Mouse (Mus musculus) kidney, postnatal 0 days (tissue): ENCODE results near the gene Cln3. TPM values are rescaled to one million over a fixed set of nuclear protein-coding genes. Genes with fewer than 3 reads are reported as not detected.

Experiments used
- ATAC-seq: fragments of 200-750 bp; cut with Nextera tagmentation; replicated peaks from 2 replicates; pipeline ENCODE4 v1.8.0; 2017; ENCODE audit warnings: low read depth, moderate number of reproducible peaks, moderate TSS enrichment, moderate library complexity; ENCODE audit not compliant: low FRiP score
- DNase-seq: peaks from one replicate; pipeline ENCODE4 v3.0.0-alpha.2; 2016; ENCODE audit warnings: low spot score
- H3K27ac ChIP-seq: fragments of 300-500 bp; sonication (generic); 2 replicates; pipeline ENCODE4 v1.5.1; 2014; ENCODE audit warnings: mild to moderate bottlenecking
- H3K27me3 ChIP-seq: fragments of 300-500 bp; sonication (generic); 2 replicates; pipeline ENCODE4 v1.6.1; 2014; ENCODE audit warnings: low read length, mixed read lengths; ENCODE audit not compliant: insufficient read depth
- H3K36me3 ChIP-seq: fragments of 300-500 bp; sonication (generic); 2 replicates; pipeline ENCODE4 v1.6.1; 2014; ENCODE audit warnings: low read length, mixed read lengths; ENCODE audit not compliant: insufficient read depth
- H3K4me1 ChIP-seq: fragments of 300-500 bp; sonication (generic); replicated peaks from 2 replicates; pipeline ENCODE4 v1.6.1; 2014; ENCODE audit warnings: antibody characterized with exemption, low read length, mixed read lengths; ENCODE audit not compliant: insufficient read depth
- H3K4me2 ChIP-seq: fragments of 300-500 bp; sonication (generic); 2 replicates; pipeline ENCODE4 v1.6.1; 2014; ENCODE audit warnings: mild to moderate bottlenecking, low read length, moderate library complexity, mixed read lengths
- H3K4me3 ChIP-seq: fragments of 300-500 bp; sonication (generic); replicated peaks from 2 replicates; pipeline ENCODE4 v1.5.1; 2014; ENCODE audit warnings: low read depth, low read length
- H3K9ac ChIP-seq: fragments of 300-500 bp; sonication (generic); 2 replicates; pipeline ENCODE4 v1.6.1; 2014; ENCODE audit warnings: low read depth, low read length
- H3K9me3 ChIP-seq: fragments of 300-500 bp; sonication (generic); replicated peaks from 2 replicates; pipeline ENCODE4 v1.6.1; 2016; ENCODE audit warnings: low read length, inconsistent platforms, mixed read lengths
- CTCF ChIP-seq: IDR thresholded peaks from 2 replicates; pipeline ENCODE4 v1.5.1; 2016; ENCODE audit warnings: antibody characterized with exemption, low read depth, mild to moderate bottlenecking, moderate library complexity
- WGBS: fragments of 180-500 bp; shearing (Covaris S2); extraction: QIAGEN DNeasy Blood & Tissue Kit; methylation state at CpG from one replicate; pipeline ENCODE4 v1.1.7; 2014; 5-methylcytosine and 5-hydroxymethylcytosine counted together
- microRNA-seq: library from miRNA; unstranded; fragments of <30 nt; microRNA quantifications from one replicate; pipeline ENCODE4, GENCODE M21; 2016
- polyA plus RNA-seq: library from polyadenylated mRNA; unstranded; fragments of >200 nt; fragmentation: Nextera tagmentation; extraction: Ambion mirVana; gene quantifications from 2 replicates; pipeline ENCODE4 v1.2.1, GENCODE M21; 2015

The Cln3 gene
- polyA plus RNA-seq, 1 experiment from 2014 or later = 34.4 TPM

- no peak overlapping the region for H3K4me3 ChIP-seq
- H3K27ac ChIP-seq = no peak overlapping the region
- ATAC-seq (0 out of 2 replicates have a peak, but pooled peaks have one; percentile 29), DNase-seq (peak; percentile 89)
- H3K4me1 ChIP-seq = no peaks in the 10 kb centered on the region
- H3K4me2 ChIP-seq = no peak overlapping the region
- peak; percentile 93 for TF ChIP-seq CTCF
- H3K36me3 ChIP-seq = no peaks in the 10 kb centered on the region
- H3K9ac ChIP-seq = no peak overlapping the region
- WGBS = 12% methylated on average over 1 of the region's 1 CpGs
- H3K9me3 ChIP-seq = no peaks in the 10 kb centered on the region
- H3K27me3 ChIP-seq = no peaks in the 10 kb centered on the region
Observed at GRCm38 (mm10) chr7:126528166-126528577, 57.4 kb downstream of the Cln3 start.

- H3K4me3 ChIP-seq = no peak overlapping the region
- ATAC-seq = no peak
- no peak overlapping the region for H3K9ac ChIP-seq
- H3K4me2 ChIP-seq = no peak overlapping the region
- no peaks in the 10 kb centered on the region for H3K9me3 ChIP-seq
- no peak overlapping the region for H3K27ac ChIP-seq
- TF ChIP-seq CTCF = no peak
- WGBS = 72% methylated on average over 3 of the region's 3 CpGs
- no peaks in the 10 kb centered on the region for H3K36me3 ChIP-seq
- H3K4me1 ChIP-seq = no peaks in the 10 kb centered on the region
- no peaks in the 10 kb centered on the region for H3K27me3 ChIP-seq
- no peak for DNase-seq
Observed at GRCm38 (mm10) chr7:126523316-126523715, 62.3 kb downstream of the Cln3 start.

Small RNAs within 50 kb of the gene (microRNA-seq; reads per million reads assigned to microRNA genes)
- 1.2 reads per million for gene Mir7059

Other genes starting within 250 kb of the Cln3 start
- gene Lat, start 216.2 kb downstream of the Cln3 start, polyA plus RNA-seq = 0.93 and 1.1 TPM in 2 replicates
- 57.6 and 62.8 TPM in 2 replicates for gene Spns1, start 208.4 kb downstream of the Cln3 start, polyA plus RNA-seq
- gene Nfatc2ip, start 189.1 kb downstream of the Cln3 start, polyA plus RNA-seq = 2.0 and 2.5 TPM in 2 replicates
- gene Cd19, start 170.9 kb downstream of the Cln3 start, polyA plus RNA-seq = 0.10 and 0.16 TPM in 2 replicates
- 29.7 and 31.7 TPM in 2 replicates for gene Rabep2, start 157.1 kb downstream of the Cln3 start, polyA plus RNA-seq
- 0.45 and 0.71 TPM in 2 replicates for gene Atp2a1, start 122.7 kb downstream of the Cln3 start, polyA plus RNA-seq
- gene Sh2b1, start 110.4 kb downstream of the Cln3 start, polyA plus RNA-seq = 44.1 and 44.8 TPM in 2 replicates
- gene Tufm, start 98.5 kb downstream of the Cln3 start, polyA plus RNA-seq = 117 and 134 TPM in 2 replicates
- 30.2 and 30.3 TPM in 2 replicates for gene Atxn2l, start 82.4 kb downstream of the Cln3 start, polyA plus RNA-seq
- 213 and 217 TPM in 2 replicates for gene Eif3c, start 19.4 kb downstream of the Cln3 start, polyA plus RNA-seq
- 1.2 and 1.3 TPM in 2 replicates for gene Apobr, start 875 bp downstream of the Cln3 start, polyA plus RNA-seq
- not detected in 2 replicates for gene Il27, start 9.1 kb upstream of the Cln3 start, polyA plus RNA-seq
- gene Nupr1, start 45.0 kb upstream of the Cln3 start, polyA plus RNA-seq = 24.5 and 24.8 TPM in 2 replicates
- gene Sgf29, start 63.5 kb upstream of the Cln3 start, polyA plus RNA-seq = 37.8 and 38.6 TPM in 2 replicates
- 13.4 and 17.3 TPM in 2 replicates for gene Sult1a1, start 90.6 kb upstream of the Cln3 start, polyA plus RNA-seq
- gene Bola2, start 109.6 kb upstream of the Cln3 start, polyA plus RNA-seq = 140 and 145 TPM in 2 replicates
- gene Slx1b, start 110.0 kb upstream of the Cln3 start, polyA plus RNA-seq = 7.1 and 9.0 TPM in 2 replicates
- 13.1 and 14.6 TPM in 2 replicates for gene Coro1a, start 122.0 kb upstream of the Cln3 start, polyA plus RNA-seq
- gene Mapk3, start 173.8 kb upstream of the Cln3 start, polyA plus RNA-seq = 63.0 and 66.1 TPM in 2 replicates
- 3.7 and 6.4 TPM in 2 replicates for gene Gdpd3, start 180.5 kb upstream of the Cln3 start, polyA plus RNA-seq
- 158 and 188 TPM in 2 replicates for gene Ypel3, start 191.1 kb upstream of the Cln3 start, polyA plus RNA-seq
- gene Tbx6, start 195.7 kb upstream of the Cln3 start, polyA plus RNA-seq = 0.21 and 0.26 TPM in 2 replicates
- 189 and 192 TPM in 2 replicates for gene Ppp4c, start 206.7 kb upstream of the Cln3 start, polyA plus RNA-seq
- gene Fam57b, start 211.9 kb upstream of the Cln3 start, polyA plus RNA-seq = 0.11 and 0.14 TPM in 2 replicates
- 0.37 TPM in 1 of 2 replicates, not detected in the other for gene 4930451I11Rik, start 245.8 kb upstream of the Cln3 start, polyA plus RNA-seq